Mouse (Mus musculus): ENCODE measurements around the gene Hpcal1. TPM values are rescaled to one million over a fixed set of nuclear protein-coding genes. Genes with fewer than 3 reads are reported as not detected.
"Not testable (repeated sequence)": the region's sequence is repeated elsewhere in the genome, so short reads cannot be mapped to it uniquely, and the experiment has no call there.

Hpcal1 gene
- polyA plus RNA-seq, 1 experiment from 2014 or later, result 50.3 TPM

GRCm38 (mm10) chr12:17774842-17775241, 84.2 kb downstream of the Hpcal1 start:
- not testable (repeated sequence) for H3K27me3 ChIP-seq (replicated peaks; ENCODE audit: control insufficient read depth, insufficient read depth, low read length); H3K36me3 ChIP-seq (ENCODE audit: control insufficient read depth, insufficient read depth, low read length); H3K4me3 ChIP-seq (ENCODE audit: low read length); H3K9me3 ChIP-seq (ENCODE audit: control insufficient read depth, low read length); ATAC-seq; H3K27ac ChIP-seq (ENCODE audit: low read length); H3K4me2 ChIP-seq (ENCODE audit: low read depth, low read length); H3K9ac ChIP-seq (ENCODE audit: low read depth, low read length); H3K4me1 ChIP-seq (ENCODE audit: control insufficient read depth, insufficient read depth, low read length)
- 67% methylated on average over 3 of the region's 3 CpGs for WGBS

GRCm38 (mm10) chr12:17778320-17778719, 87.7 kb downstream of the Hpcal1 start:
- Histone ChIP-seq H3K9me3 (ENCODE audit: control insufficient read depth, low read length) (no peaks in the 10 kb centered on the region), H3K27me3 (replicated peaks; ENCODE audit: control insufficient read depth, insufficient read depth, low read length) (no peaks in the 10 kb centered on the region), H3K36me3 (ENCODE audit: control insufficient read depth, insufficient read depth, low read length) (no peaks in the 10 kb centered on the region), H3K4me2 (ENCODE audit: low read depth, low read length) (no peak overlapping the region), H3K9ac (ENCODE audit: low read depth, low read length) (no peak overlapping the region), H3K4me1 (ENCODE audit: control insufficient read depth, insufficient read depth, low read length) (peaks cover 4% of the 10 kb centered on the region), H3K4me3 (ENCODE audit: low read length) (no peak overlapping the region), H3K27ac (ENCODE audit: low read length) (no peak overlapping the region)
- 11% methylated on average over 2 of the region's 3 CpGs for WGBS
- 0 out of 2 replicates have a peak, but pooled peaks have one; percentile 31 for ATAC-seq

GRCm38 (mm10) chr12:17779093-17779492, 88.4 kb downstream of the Hpcal1 start:
- Histone ChIP-seq H3K4me1 (ENCODE audit: control insufficient read depth, insufficient read depth, low read length) (no peaks in the 10 kb centered on the region), H3K36me3 (ENCODE audit: control insufficient read depth, insufficient read depth, low read length) (no peaks in the 10 kb centered on the region), H3K9me3 (ENCODE audit: control insufficient read depth, low read length) (no peaks in the 10 kb centered on the region), H3K4me3 (ENCODE audit: low read length) (no peak overlapping the region), H3K27me3 (replicated peaks; ENCODE audit: control insufficient read depth, insufficient read depth, low read length) (no peaks in the 10 kb centered on the region), H3K27ac (ENCODE audit: low read length) (no peak overlapping the region), H3K4me2 (ENCODE audit: low read depth, low read length) (no peak overlapping the region), H3K9ac (ENCODE audit: low read depth, low read length) (no peak overlapping the region)
- 32% methylated on average over 3 of the region's 3 CpGs for WGBS
- ATAC-seq, result no peak

- WGBS, result 56% methylated on average over 3 of the region's 3 CpGs
- Histone ChIP-seq H3K27me3 (replicated peaks; ENCODE audit: control insufficient read depth, insufficient read depth, low read length) (no peaks in the 10 kb centered on the region), H3K27ac (ENCODE audit: low read length) (no peak overlapping the region), H3K36me3 (ENCODE audit: control insufficient read depth, insufficient read depth, low read length) (no peaks in the 10 kb centered on the region), H3K4me1 (ENCODE audit: control insufficient read depth, insufficient read depth, low read length) (no peaks in the 10 kb centered on the region), H3K9me3 (ENCODE audit: control insufficient read depth, low read length) (no peaks in the 10 kb centered on the region), H3K4me2 (ENCODE audit: low read depth, low read length) (no peak overlapping the region), H3K4me3 (ENCODE audit: low read length) (no peak overlapping the region), H3K9ac (ENCODE audit: low read depth, low read length) (no peak overlapping the region)
- no peak for ATAC-seq
Observed at GRCm38 (mm10) chr12:17789486-17789885, 98.8 kb downstream of the Hpcal1 start.

GRCm38 (mm10) chr12:17791111-17791510, 100.5 kb downstream of the Hpcal1 start:
- no peaks in the 10 kb centered on the region for H3K9me3 ChIP-seq (ENCODE audit: control insufficient read depth, low read length)
- H3K4me2 ChIP-seq (ENCODE audit: low read depth, low read length), result no peak overlapping the region
- H3K4me3 ChIP-seq (ENCODE audit: low read length), result no peak overlapping the region
- H3K4me1 ChIP-seq (ENCODE audit: control insufficient read depth, insufficient read depth, low read length), result no peaks in the 10 kb centered on the region
- ATAC-seq, result no peak
- WGBS, result 83% methylated on average over 6 of the region's 6 CpGs
- no peak overlapping the region for H3K27ac ChIP-seq (ENCODE audit: low read length)
- H3K27me3 ChIP-seq (replicated peaks; ENCODE audit: control insufficient read depth, insufficient read depth, low read length), result no peaks in the 10 kb centered on the region
- H3K9ac ChIP-seq (ENCODE audit: low read depth, low read length), result no peak overlapping the region
- H3K36me3 ChIP-seq (ENCODE audit: control insufficient read depth, insufficient read depth, low read length), result no peaks in the 10 kb centered on the region

- ATAC-seq, result no peak
- H3K9me3 ChIP-seq (ENCODE audit: control insufficient read depth, low read length), result no peaks in the 10 kb centered on the region
- H3K4me3 ChIP-seq (ENCODE audit: low read length), result no peak overlapping the region
- H3K4me2 ChIP-seq (ENCODE audit: low read depth, low read length), result no peak overlapping the region
- H3K4me1 ChIP-seq (ENCODE audit: control insufficient read depth, insufficient read depth, low read length), result no peaks in the 10 kb centered on the region
- 94% methylated on average over 1 of the region's 1 CpGs for WGBS
- no peaks in the 10 kb centered on the region for H3K27me3 ChIP-seq (replicated peaks; ENCODE audit: control insufficient read depth, insufficient read depth, low read length)
- H3K36me3 ChIP-seq (ENCODE audit: control insufficient read depth, insufficient read depth, low read length), result no peaks in the 10 kb centered on the region
- no peak overlapping the region for H3K27ac ChIP-seq (ENCODE audit: low read length)
- H3K9ac ChIP-seq (ENCODE audit: low read depth, low read length), result no peak overlapping the region
Observed at GRCm38 (mm10) chr12:17792756-17793155, 102.1 kb downstream of the Hpcal1 start.

- Histone ChIP-seq H3K36me3 (ENCODE audit: control insufficient read depth, insufficient read depth, low read length) (no peaks in the 10 kb centered on the region), H3K4me2 (ENCODE audit: low read depth, low read length) (no peak overlapping the region), H3K9me3 (ENCODE audit: control insufficient read depth, low read length) (no peaks in the 10 kb centered on the region), H3K9ac (ENCODE audit: low read depth, low read length) (no peak overlapping the region), H3K27ac (ENCODE audit: low read length) (no peak overlapping the region), H3K4me1 (ENCODE audit: control insufficient read depth, insufficient read depth, low read length) (no peaks in the 10 kb centered on the region), H3K27me3 (replicated peaks; ENCODE audit: control insufficient read depth, insufficient read depth, low read length) (no peaks in the 10 kb centered on the region), H3K4me3 (ENCODE audit: low read length) (no peak overlapping the region)
- no peak for ATAC-seq
- WGBS, result 66% methylated on average over 3 of the region's 3 CpGs
Observed at GRCm38 (mm10) chr12:17795660-17796278, 105.1 kb downstream of the Hpcal1 start.

- not testable (repeated sequence) for H3K27me3 ChIP-seq (replicated peaks; ENCODE audit: control insufficient read depth, insufficient read depth, low read length); ATAC-seq; H3K4me3 ChIP-seq (ENCODE audit: low read length); H3K27ac ChIP-seq (ENCODE audit: low read length); H3K4me1 ChIP-seq (ENCODE audit: control insufficient read depth, insufficient read depth, low read length); H3K9me3 ChIP-seq (ENCODE audit: control insufficient read depth, low read length); H3K4me2 ChIP-seq (ENCODE audit: low read depth, low read length); H3K9ac ChIP-seq (ENCODE audit: low read depth, low read length); H3K36me3 ChIP-seq (ENCODE audit: control insufficient read depth, insufficient read depth, low read length)
- 89% methylated on average over 11 of the region's 11 CpGs for WGBS
Observed at GRCm38 (mm10) chr12:17798261-17798660, 107.6 kb downstream of the Hpcal1 start.

GRCm38 (mm10) chr12:17808542-17808941, 117.9 kb downstream of the Hpcal1 start:
- Histone ChIP-seq H3K27me3 (replicated peaks; ENCODE audit: control insufficient read depth, insufficient read depth, low read length) (no peaks in the 10 kb centered on the region), H3K27ac (ENCODE audit: low read length) (no peak overlapping the region), H3K4me3 (ENCODE audit: low read length) (no peak overlapping the region), H3K36me3 (ENCODE audit: control insufficient read depth, insufficient read depth, low read length) (no peaks in the 10 kb centered on the region), H3K9me3 (ENCODE audit: control insufficient read depth, low read length) (no peaks in the 10 kb centered on the region), H3K4me2 (ENCODE audit: low read depth, low read length) (no peak overlapping the region), H3K9ac (ENCODE audit: low read depth, low read length) (no peak overlapping the region), H3K4me1 (ENCODE audit: control insufficient read depth, insufficient read depth, low read length) (no peaks in the 10 kb centered on the region)
- ATAC-seq, result no peak
- 40% methylated on average over 2 of the region's 2 CpGs for WGBS

- H3K27me3 ChIP-seq (replicated peaks; ENCODE audit: control insufficient read depth, insufficient read depth, low read length); H3K9me3 ChIP-seq (ENCODE audit: control insufficient read depth, low read length); H3K4me2 ChIP-seq (ENCODE audit: low read depth, low read length); H3K4me1 ChIP-seq (ENCODE audit: control insufficient read depth, insufficient read depth, low read length); H3K36me3 ChIP-seq (ENCODE audit: control insufficient read depth, insufficient read depth, low read length); H3K4me3 ChIP-seq (ENCODE audit: low read length); ATAC-seq; H3K9ac ChIP-seq (ENCODE audit: low read depth, low read length); H3K27ac ChIP-seq (ENCODE audit: low read length): not testable (repeated sequence)
- WGBS, result 88% methylated on average over 1 of the region's 1 CpGs
Observed at GRCm38 (mm10) chr12:17835279-17835678, 144.6 kb downstream of the Hpcal1 start.

All from intestine, embryonic 16.5 days (tissue).